In the genomic region with DNA sequence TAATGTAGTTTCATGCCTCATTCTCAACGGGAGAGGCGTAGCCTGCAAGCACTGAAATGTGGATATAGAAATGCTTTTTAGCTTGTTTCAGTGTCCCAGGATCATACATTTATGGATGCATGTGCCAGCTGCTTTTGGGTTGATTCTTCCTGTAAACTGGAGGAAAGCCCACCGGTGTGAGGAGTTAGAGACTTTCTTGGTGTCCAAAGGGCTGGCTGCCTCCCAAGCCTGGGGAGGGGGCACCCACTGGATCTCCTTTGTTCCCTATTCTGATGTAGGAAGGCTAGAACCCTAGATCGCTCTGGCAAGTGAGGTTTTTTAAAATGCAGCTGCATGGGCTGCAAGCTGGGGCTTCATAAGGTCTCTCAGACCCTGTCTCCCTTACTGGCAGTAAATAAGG, we compare ENCODE assay signal across 10 mouse cellular contexts. TPM values are rescaled to one million over a fixed set of nuclear protein-coding genes. Genes with fewer than 3 reads are reported as not detected.
A peak's percentile ranks its signal among the peaks of the same experiment; 100 is the strongest.
DNase-seq lines count a peak whose midpoint lies in the region; ATAC-seq and TF ChIP-seq lines count a peak whose summit lies in the region.
"Had no signal": no experiment of that assay in that cellular context is flagged by ENCODE, and none has a peak within 500 bp of the region (broad histone marks: within the 10 kb centered on the region; RNA-seq: fewer than 3 reads in every experiment).

No protein-coding gene starts in this region.

- H3K4me1 ChIP-seq in lung, embryonic 14.5 days (ENCODE audit: insufficient read depth), result peaks cover 24% of the 10 kb centered on the region
- peaks cover 52% of the 10 kb centered on the region for H3K4me1 ChIP-seq in forebrain, embryonic 14.5 days (ENCODE audit: control insufficient read depth, insufficient read depth, low read length)
- H3K4me1 ChIP-seq in limb, embryonic 13.5 days, result peaks cover 100% of the 10 kb centered on the region
- peaks cover 45% of the 10 kb centered on the region for H3K4me1 ChIP-seq in stomach, embryonic 16.5 days (ENCODE audit: control insufficient read depth, insufficient read depth, low read length)

- no peak for TF ChIP-seq CTCF in lung, embryonic 14.5 days (IDR thresholded peaks at IDR 0.05; ENCODE audit: low read depth)

- no peak overlapping the region for H3K27ac ChIP-seq in lung, embryonic 14.5 days (ENCODE audit: low read depth)
- peak overlapping the region; percentile 69; the same call in 1 of the 2 replicates for H3K27ac ChIP-seq in forebrain, embryonic 14.5 days (ENCODE audit: low read depth, low read length)
- no peak overlapping the region for H3K27ac ChIP-seq in limb, embryonic 13.5 days
- no peak overlapping the region for H3K27ac ChIP-seq in stomach, embryonic 16.5 days (ENCODE audit: low read length)

- peaks cover 38% of the 10 kb centered on the region for H3K36me3 ChIP-seq in lung, embryonic 14.5 days (ENCODE audit: insufficient read depth)
- peaks cover 96% of the 10 kb centered on the region for H3K36me3 ChIP-seq in forebrain, embryonic 14.5 days (ENCODE audit: control insufficient read depth, insufficient read depth, low read length)
- H3K36me3 ChIP-seq in limb, embryonic 13.5 days, result peaks cover 51% of the 10 kb centered on the region
- H3K36me3 ChIP-seq in stomach, embryonic 16.5 days (ENCODE audit: control insufficient read depth, insufficient read depth, low read length), result no peaks in the 10 kb centered on the region

- ATAC-seq in lung, embryonic 14.5 days (ENCODE audit: insufficient read depth), result no peak
- no peak for ATAC-seq in forebrain, embryonic 14.5 days
- no peak for ATAC-seq in limb, embryonic 13.5 days (ENCODE audit: low FRiP score, low read depth)
- ATAC-seq in stomach, embryonic 16.5 days (ENCODE audit: insufficient read depth, low FRiP score), result no peak

- 68% methylated on average over 4 of the region's 4 CpGs for WGBS in lung, embryonic 14.5 days
- 26% methylated on average over 4 of the region's 4 CpGs for WGBS in forebrain, embryonic 14.5 days
- 65% methylated on average over 4 of the region's 4 CpGs for WGBS in limb, embryonic 13.5 days
- WGBS in stomach, embryonic 16.5 days, result 60% methylated on average over 4 of the region's 4 CpGs

- no peak for DNase-seq in lung, embryonic 14.5 days
- DNase-seq in lung, postnatal 4 days, result no peak
- no peak for DNase-seq in forebrain, embryonic 14.5 days (ENCODE audit: low spot score)
- DNase-seq in embryo, embryonic 9.5 days (ENCODE audit: extremely low spot score), result no peak
- DNase-seq in cerebellum, postnatal 36 days, result no peak
- DNase-seq: adrenal gland, adult 2 months; gastrocnemius, postnatal 10 days; spleen, adult 18-20 months had no signal

- no peak overlapping the region for H3K9ac ChIP-seq in lung, embryonic 14.5 days
- peak overlapping the region; percentile 100 for H3K9ac ChIP-seq in forebrain, embryonic 14.5 days (ENCODE audit: low read length)
- H3K9ac ChIP-seq in limb, embryonic 13.5 days, result peak overlapping the region; percentile 36
- H3K9ac ChIP-seq in stomach, embryonic 16.5 days (ENCODE audit: low read length), result peak overlapping the region; percentile 24; the same call in 1 of the 2 replicates

- H3K4me3 ChIP-seq in lung, embryonic 14.5 days (ENCODE audit: low read depth, low read length), result peak overlapping the region; percentile 1; the same call in 1 of the 2 replicates
- peak overlapping the region; percentile 99 for H3K4me3 ChIP-seq in forebrain, embryonic 14.5 days (ENCODE audit: low read depth, low read length)
- H3K4me3 ChIP-seq in limb, embryonic 13.5 days, result peak overlapping the region; percentile 89
- peak overlapping the region; percentile 77 for H3K4me3 ChIP-seq in stomach, embryonic 16.5 days (replicated peaks; ENCODE audit: low read length)

- peaks cover 28% of the 10 kb centered on the region for H3K27me3 ChIP-seq in lung, embryonic 14.5 days (ENCODE audit: insufficient read depth, low read length)
- no peaks in the 10 kb centered on the region for H3K27me3 ChIP-seq in forebrain, embryonic 14.5 days (replicated peaks; ENCODE audit: control insufficient read depth, insufficient read depth, low read length)
- peaks cover 50% of the 10 kb centered on the region for H3K27me3 ChIP-seq in limb, embryonic 13.5 days
- H3K27me3 ChIP-seq in stomach, embryonic 16.5 days (ENCODE audit: control insufficient read depth, insufficient read depth, low read length), result peaks cover 21% of the 10 kb centered on the region

- no peaks in the 10 kb centered on the region for H3K9me3 ChIP-seq in lung, embryonic 14.5 days (ENCODE audit: low read depth, low read length)
- no peaks in the 10 kb centered on the region for H3K9me3 ChIP-seq in forebrain, embryonic 14.5 days (replicated peaks; ENCODE audit: control insufficient read depth, low read length)
- H3K9me3 ChIP-seq in limb, embryonic 13.5 days, result no peaks in the 10 kb centered on the region
- H3K9me3 ChIP-seq in stomach, embryonic 16.5 days (replicated peaks; ENCODE audit: control insufficient read depth, low read length), result no peaks in the 10 kb centered on the region

- H3K4me2 ChIP-seq in lung, embryonic 14.5 days, result peak overlapping the region; percentile 98
- peak overlapping the region; percentile 96 for H3K4me2 ChIP-seq in forebrain, embryonic 14.5 days (ENCODE audit: low read length)
- H3K4me2 ChIP-seq in limb, embryonic 13.5 days (replicated peaks), result peak overlapping the region; percentile 91
- H3K4me2 ChIP-seq in stomach, embryonic 16.5 days (ENCODE audit: low read depth, low read length), result peak overlapping the region; percentile 92

RNA-seq across cellular contexts. Expression of gene Mn1, which starts 6.5 kb away (rescaled TPM):
- 8.9 and 9.7 TPM in 2 replicates for polyA plus RNA-seq in lung, embryonic 14.5 days (2014; fragmentation: Nextera tagmentation; extraction: Ambion mirVana)
- polyA plus RNA-seq in forebrain, embryonic 14.5 days (2014; fragmentation: Nextera tagmentation; extraction: Ambion mirVana), result 57.2 and 71.2 TPM in 2 replicates
- polyA plus RNA-seq in limb, embryonic 13.5 days (2015; fragmentation: Nextera tagmentation; extraction: Ambion mirVana), result 22.8 and 22.9 TPM in 2 replicates
- 11.1 and 11.7 TPM in 2 replicates for polyA plus RNA-seq in stomach, embryonic 16.5 days (2015; fragmentation: Nextera tagmentation; extraction: Ambion mirVana)

Comparison
In these comparisons a context has a peak if more than half of its experiments do, and no peak if none do; other contexts are left out.
1. H3K4me3 ChIP-seq: peak in every context shown above with its lines; median percentile 99 in forebrain, embryonic 14.5 days; 89 in limb, embryonic 13.5 days; 77 in stomach, embryonic 16.5 days; 1 in lung, embryonic 14.5 days.